Mouse (Mus musculus): ENCODE data around the gene Nup160.
A peak's percentile ranks its signal among the peaks of the same experiment; 100 is the strongest.

Nup160 gene

DNA sequence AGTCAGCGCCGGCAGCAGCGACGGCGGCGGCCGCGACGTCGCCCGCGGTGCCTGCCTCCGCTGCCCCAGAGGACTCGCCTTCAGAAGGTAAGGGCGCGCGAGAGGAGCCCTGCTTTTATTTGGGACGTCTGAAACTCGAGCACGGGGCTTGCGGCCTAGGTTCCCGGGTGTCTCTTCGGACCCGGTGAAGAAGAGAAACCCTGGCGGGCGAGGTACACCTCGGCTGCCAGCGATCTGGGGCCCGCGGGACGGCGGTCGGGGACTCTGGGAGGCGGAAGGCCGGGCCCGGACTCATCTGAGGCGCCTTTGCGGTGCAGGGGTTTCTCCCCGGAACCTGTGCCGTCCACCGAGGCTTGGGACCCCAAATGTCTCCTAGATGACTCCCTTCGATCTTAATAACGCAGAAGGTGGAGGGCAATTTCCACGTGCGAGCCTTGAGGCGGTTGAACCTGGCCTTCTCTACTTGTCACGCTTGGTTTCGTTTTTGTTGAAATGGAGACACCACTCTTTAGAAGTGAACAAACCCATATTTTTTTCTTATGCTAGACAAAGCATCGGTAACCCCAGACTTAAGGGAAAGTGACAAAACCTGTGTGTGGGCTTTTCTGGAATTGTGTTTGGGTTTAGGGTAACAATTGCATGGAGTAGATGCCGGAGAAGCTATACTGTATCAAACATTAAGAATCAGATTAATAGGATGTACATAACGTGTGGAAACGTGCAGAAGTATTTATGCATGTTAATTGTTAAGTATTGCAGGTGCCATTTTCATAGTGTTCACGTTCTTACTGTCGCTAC, 68.9 kb downstream of the Nup160 start:
- no peak for DNase-seq

DNA sequence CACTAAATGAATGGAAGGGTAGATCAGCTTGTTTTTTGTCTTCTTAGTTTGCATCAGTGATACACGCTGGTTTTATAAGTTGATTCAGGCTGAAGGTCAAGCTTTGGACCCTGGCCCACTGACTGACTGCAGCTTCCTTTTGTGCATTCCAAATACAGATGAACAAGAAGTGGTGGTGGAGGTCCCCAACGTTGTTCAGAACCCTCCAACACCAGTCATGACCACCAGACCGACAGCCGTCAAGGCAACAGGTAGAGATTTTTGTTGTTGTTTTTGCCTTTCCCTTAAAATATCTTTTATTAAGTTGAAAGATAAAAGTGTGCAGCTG, 69.5 kb downstream of the Nup160 start:
- peak; percentile 40 for DNase-seq

DNA sequence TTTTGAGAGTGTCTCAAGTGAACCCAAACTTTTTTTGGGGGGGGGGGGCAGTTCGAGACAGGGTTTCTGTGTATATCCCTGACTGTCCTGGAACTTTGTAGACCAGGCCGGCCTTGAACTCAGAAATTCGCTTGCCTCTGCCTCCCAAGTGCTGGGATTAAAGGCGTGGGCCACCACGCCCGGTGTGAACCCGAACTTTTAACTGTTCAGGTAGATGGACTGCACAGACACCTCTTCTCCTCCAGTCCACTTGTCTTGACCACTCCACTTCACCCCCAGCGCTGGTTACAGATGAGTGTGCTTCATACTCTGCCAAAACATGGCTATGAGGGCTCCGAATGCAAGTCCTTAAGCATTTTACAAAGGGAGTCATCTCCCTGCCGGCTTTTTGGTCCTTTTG, 70.1 kb downstream of the Nup160 start:
- no peak for DNase-seq

DNA sequence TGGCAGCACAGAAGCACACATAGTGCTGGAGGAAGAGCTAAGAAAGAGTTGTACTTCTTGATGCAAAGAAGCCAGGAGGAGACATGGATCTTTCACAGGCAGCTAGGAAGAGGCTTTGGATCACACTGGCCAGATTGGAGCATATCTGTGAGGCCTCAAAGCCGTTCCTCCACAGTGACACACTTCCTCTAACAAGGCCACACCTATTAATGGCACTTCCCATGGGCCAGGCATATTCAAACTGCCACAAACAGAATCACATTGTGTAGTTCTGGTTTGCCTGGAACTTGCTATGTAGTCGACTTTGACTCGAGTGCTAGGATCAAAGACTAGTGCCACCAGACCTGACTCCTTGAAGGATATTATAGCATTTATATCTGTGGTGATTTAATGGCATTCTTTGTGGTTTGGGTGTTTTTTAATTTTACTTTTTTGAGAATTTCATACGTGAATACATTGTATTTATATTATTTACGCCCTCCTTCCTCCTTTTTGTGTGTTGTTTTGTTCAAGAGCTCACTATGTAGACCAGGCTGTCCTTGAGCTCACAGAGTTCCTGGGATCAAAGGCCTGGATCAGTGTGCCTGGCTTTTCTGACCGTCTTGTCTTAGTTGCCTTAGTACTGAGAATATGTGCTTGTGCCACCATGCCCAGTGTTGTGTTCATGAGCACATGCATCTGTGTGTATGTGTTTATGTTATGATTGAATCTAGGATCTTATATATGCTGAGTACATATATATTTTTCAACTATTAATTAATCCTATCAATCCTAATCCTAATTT, 72.9 kb downstream of the Nup160 start:
- no peak for DNase-seq

DNA sequence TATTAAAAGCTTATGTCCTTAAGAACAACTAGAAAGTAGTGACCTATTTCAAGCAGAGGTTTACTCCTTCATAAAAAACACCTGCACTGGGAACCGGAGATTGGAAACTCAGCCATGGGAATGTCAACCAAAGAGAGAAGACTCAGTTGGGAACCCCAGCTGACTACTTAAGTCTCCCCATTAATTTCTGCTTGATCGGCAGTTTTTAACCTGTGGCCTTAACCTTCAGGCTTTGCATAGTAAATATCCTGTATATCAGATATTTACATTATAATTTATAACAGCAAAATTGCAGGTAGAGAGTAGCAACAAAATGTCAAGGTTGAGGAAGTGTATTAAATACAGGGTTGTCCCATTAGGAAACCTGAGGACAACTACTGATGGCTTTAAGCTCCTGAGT, 76.5 kb downstream of the Nup160 start:
- DNase-seq: no peak

DNA sequence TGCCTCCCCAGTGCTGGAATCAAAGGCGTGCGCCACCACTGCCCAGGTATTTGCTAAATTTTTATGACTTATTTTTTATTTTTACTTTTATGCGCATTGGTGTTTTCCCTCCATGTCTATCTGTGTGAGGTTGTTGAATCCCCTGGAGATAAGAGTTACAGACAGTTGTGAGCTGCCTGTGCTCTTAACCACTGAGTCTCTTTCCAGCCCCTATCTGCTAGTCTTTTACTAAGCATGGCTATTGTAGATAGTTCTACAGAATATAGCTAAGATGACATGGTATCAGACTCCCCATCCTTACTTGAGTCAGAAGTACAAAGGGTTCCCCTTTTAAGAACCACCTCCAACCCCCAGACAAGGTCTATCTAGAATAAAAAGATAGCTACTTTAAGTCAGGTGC, 77.2 kb downstream of the Nup160 start:
- no peak for DNase-seq

DNA sequence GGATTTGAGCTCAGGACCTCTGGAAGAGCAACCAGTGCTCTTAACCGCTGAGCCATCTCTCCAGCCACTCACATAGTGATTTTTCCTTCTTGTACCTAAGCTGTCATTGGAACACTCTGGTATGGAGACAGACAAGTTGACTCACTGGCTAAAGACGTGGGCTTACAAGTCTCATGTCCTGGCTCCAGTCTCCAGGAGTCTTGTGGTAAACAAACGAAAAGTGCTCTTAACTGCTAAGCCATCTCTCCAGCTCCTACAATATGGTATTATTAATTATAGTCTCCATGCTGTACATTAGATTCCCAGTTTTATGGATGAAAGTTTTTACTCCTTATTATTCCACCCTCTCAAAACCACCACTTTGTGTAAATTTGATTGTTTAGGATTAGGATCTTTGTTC, 88.1 kb downstream of the Nup160 start:
- no peak for DNase-seq

DNA sequence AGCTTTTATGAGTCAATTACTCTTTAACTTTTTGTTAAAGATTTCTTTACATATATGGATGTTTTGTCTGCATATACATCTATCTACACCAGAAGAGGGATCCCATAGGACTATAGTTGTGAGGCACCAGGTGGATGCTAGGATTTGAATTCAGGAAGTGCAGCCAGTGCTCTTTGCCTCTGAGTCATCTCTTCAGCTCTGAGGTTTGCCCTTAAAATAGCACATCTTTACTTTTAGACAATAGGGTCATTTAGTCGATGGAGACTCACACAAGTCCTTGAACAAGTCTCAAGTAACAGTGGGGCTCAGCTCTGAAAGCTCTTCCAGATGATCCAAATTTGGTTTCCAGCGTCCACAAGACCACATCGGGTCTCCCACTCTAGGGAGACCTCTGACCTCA, 104.3 kb downstream of the Nup160 start:
- DNase-seq: no peak

DNA sequence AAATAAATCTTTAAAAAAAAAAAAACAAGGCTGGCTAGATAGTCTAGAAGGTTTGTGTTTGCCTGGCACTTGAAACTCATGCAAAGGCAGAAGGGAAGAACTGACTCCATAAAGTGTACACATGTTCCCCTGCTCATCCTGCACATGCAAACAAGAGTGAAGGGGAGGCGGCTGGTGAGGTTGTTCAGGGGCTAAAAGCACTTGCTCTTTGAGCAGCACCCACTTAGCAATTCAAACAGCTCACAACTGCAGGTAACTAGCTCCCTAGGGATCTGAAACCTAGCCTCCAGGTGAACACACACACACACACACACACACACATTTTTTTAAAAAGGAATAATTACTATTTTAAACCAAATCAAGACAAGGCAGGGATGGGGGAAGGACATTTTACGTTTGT, 104.9 kb downstream of the Nup160 start:
- no peak for DNase-seq

DNA sequence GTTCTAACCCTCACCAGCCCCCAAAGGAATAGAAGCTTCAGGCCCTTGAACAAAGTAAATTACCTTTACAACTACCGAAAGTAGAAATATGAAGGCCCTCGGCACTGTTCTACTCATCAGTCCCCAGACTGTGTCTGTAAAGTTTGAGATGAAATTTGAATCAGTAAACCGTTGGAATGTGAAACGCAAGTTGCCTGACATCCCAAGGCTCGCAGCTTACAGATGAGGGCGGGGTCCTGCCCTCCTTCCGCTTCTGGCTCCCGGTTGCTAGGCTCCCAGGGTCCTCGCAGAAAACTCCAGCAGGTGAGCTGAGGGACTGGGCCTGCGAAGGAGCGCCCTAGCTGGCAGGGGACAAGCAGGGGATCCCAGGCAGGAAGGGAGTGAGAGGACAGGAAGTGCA, 105.4 kb downstream of the Nup160 start, which contains the start of gene Agbl2:
Agbl2 (plus strand) TSS at position 270 of the 400 bp plus-strand sequence.
- DNase-seq: peak; percentile 24

DNA sequence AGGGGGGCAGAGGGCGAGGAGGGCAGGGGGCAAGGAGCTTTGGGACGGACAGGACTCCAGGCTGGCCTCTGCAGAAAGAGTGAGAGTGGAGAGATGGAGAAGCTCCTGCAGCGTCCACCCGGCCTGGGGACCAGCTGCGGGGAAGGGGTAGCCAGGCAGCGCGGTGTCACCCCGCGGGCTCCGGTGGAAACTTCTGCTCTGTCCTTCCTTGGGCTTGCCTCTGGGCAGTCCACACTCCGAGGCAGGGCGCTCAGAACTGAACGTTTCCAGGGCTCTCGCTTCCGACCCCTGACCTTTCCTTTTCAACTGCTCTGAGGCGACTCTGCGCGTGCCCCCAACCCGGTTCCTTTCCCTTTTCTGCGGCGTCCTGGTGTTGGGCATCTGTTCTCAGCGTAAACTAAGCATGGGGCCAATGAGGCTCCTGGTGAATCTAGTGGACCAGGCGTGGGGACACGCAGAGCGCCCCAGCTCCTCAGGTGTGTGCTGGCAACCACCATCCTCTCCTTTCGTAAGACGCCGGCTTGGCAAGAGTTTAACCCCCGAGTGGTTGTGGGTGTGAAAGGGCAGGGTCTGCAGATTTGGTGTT, 106.0 kb downstream of the Nup160 start:
- peak; percentile 28 for DNase-seq

Measured in kidney, postnatal 14 days (tissue).